Mouse (Mus musculus) stomach, embryonic 14.5 days (tissue): ENCODE data around the gene Cep290. TPM values are rescaled to one million over a fixed set of nuclear protein-coding genes. Genes with fewer than 3 reads are reported as not detected.

Experiments used
- ATAC-seq: fragments of 200-750 bp; cut with Nextera tagmentation; 2 replicates; pipeline ENCODE4 v1.8.0; 2017; ENCODE audit warnings: low read depth, moderate TSS enrichment; ENCODE audit not compliant: insufficient number of reproducible peaks, insufficient read depth, low FRiP score
- H3K27ac ChIP-seq: fragments of 300-500 bp; sonication (generic); 2 replicates; pipeline ENCODE4 v1.5.1; 2014; ENCODE audit warnings: mild to moderate bottlenecking, low read length, moderate library complexity, mixed read lengths
- H3K27me3 ChIP-seq: fragments of 300-500 bp; sonication (generic); 2 replicates; pipeline ENCODE4 v1.6.1; 2014; ENCODE audit warnings: low read length, control low read depth, mixed read lengths; ENCODE audit not compliant: control insufficient read depth, insufficient read depth
- H3K36me3 ChIP-seq: fragments of 300-500 bp; sonication (generic); 2 replicates; pipeline ENCODE4 v1.6.1; 2014; ENCODE audit warnings: mild to moderate bottlenecking, control low read depth, low read length, moderate library complexity, mixed read lengths; ENCODE audit not compliant: control insufficient read depth, insufficient read depth
- H3K4me1 ChIP-seq: fragments of 300-500 bp; sonication (generic); 2 replicates; pipeline ENCODE4 v1.6.1; 2014; ENCODE audit warnings: low read length, control low read depth, mixed read lengths; ENCODE audit not compliant: control insufficient read depth, insufficient read depth
- H3K4me2 ChIP-seq: fragments of 300-500 bp; sonication (generic); replicated peaks from 2 replicates; pipeline ENCODE4 v1.6.1; 2014; ENCODE audit warnings: low read depth, low read length, control low read depth
- H3K4me3 ChIP-seq: fragments of 300-500 bp; sonication (generic); 2 replicates; pipeline ENCODE4 v1.5.1; 2014; ENCODE audit warnings: low read depth, low read length, control low read depth
- H3K9ac ChIP-seq: fragments of 300-500 bp; sonication (generic); replicated peaks from 2 replicates; pipeline ENCODE4 v1.6.1; 2014; ENCODE audit warnings: low read depth, mild to moderate bottlenecking, control low read depth, low read length, moderate library complexity, mixed read lengths
- H3K9me3 ChIP-seq: fragments of 300-500 bp; sonication (generic); 2 replicates; pipeline ENCODE4 v1.6.1; 2016; ENCODE audit warnings: low read depth, low read length, control low read depth; ENCODE audit not compliant: control insufficient read depth
- WGBS: fragments of 180-500 bp; shearing (Covaris S2); extraction: QIAGEN DNeasy Blood & Tissue Kit; methylation state at CpG from one replicate; pipeline ENCODE4 v1.1.7; 2014; 5-methylcytosine and 5-hydroxymethylcytosine counted together
- polyA plus RNA-seq: library from polyadenylated mRNA; unstranded; fragments of >200 nt; fragmentation: Nextera tagmentation; extraction: Ambion mirVana; gene quantifications from 2 replicates; pipeline ENCODE4 v1.2.1, GENCODE M21; 2014

Gene Cep290
- polyA plus RNA-seq, 1 experiment from 2014 or later, result 5.4 TPM

GRCm38 (mm10) chr10:100604254-100604653, 116.9 kb downstream of the Cep290 start:
- Histone ChIP-seq H3K4me1 (no peaks in the 10 kb centered on the region), H3K9ac (no peak overlapping the region), H3K4me2 (no peak overlapping the region), H3K36me3 (no peaks in the 10 kb centered on the region), H3K27ac (no peak overlapping the region), H3K4me3 (no peak overlapping the region), H3K27me3 (no peaks in the 10 kb centered on the region), H3K9me3 (no peaks in the 10 kb centered on the region)
- 53% methylated on average over 2 of the region's 2 CpGs for WGBS
- no peak for ATAC-seq

DNA sequence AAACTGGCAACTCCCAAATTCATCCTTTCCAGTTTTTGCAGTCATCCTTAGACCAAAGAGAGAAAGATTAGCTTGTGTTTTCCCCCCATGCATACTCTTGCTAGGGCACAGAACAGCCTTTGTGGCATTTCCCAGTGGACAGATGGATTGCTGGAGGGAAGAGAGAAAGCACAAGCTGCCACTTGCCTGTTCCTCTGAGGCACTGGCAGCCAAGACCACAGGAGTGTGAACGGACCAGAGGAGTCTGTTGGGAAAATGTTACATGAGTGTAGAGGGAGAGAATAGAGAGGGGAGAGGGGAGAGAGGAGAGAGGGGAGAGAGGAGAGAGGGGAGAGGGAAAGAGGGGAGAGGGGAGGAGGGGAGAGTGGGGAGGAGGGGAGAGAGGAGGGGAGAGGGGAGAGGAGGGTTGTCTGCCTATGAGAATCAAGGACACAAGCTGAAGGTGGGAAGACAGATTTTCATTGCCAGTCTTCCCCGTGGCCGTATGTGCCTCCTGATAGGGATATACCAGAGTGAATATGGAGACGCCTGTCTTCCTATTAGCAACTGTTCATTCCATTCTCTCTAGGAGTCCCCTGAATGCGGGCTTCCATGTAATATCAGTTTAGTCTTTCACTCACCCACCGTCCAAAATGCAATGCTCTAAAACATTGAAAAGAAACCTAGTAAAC, 130.0 kb downstream of the Cep290 start:
- Histone ChIP-seq H3K4me1 (no peaks in the 10 kb centered on the region), H3K9me3 (no peaks in the 10 kb centered on the region), H3K36me3 (no peaks in the 10 kb centered on the region), H3K27ac (no peak overlapping the region), H3K9ac (no peak overlapping the region), H3K27me3 (no peaks in the 10 kb centered on the region), H3K4me2 (no peak overlapping the region), H3K4me3 (no peak overlapping the region)
- WGBS, result 80% methylated on average over 6 of the region's 6 CpGs
- ATAC-seq, result no peak

GRCm38 (mm10) chr10:100619474-100619873, 132.1 kb downstream of the Cep290 start:
- Histone ChIP-seq H3K4me2 (no peak overlapping the region), H3K9ac (no peak overlapping the region), H3K9me3 (no peaks in the 10 kb centered on the region), H3K4me1 (no peaks in the 10 kb centered on the region), H3K27ac (no peak overlapping the region), H3K36me3 (no peaks in the 10 kb centered on the region), H3K27me3 (no peaks in the 10 kb centered on the region), H3K4me3 (no peak overlapping the region)
- ATAC-seq, result no peak
- 65% methylated on average over 7 of the region's 7 CpGs for WGBS

GRCm38 (mm10) chr10:100620040-100620439, 132.7 kb downstream of the Cep290 start:
- no peak for ATAC-seq
- H3K27ac ChIP-seq, result no peak overlapping the region
- no peak overlapping the region for H3K4me2 ChIP-seq
- no peaks in the 10 kb centered on the region for H3K9me3 ChIP-seq
- no peak overlapping the region for H3K4me3 ChIP-seq
- no peak overlapping the region for H3K9ac ChIP-seq
- H3K27me3 ChIP-seq, result no peaks in the 10 kb centered on the region
- H3K4me1 ChIP-seq, result no peaks in the 10 kb centered on the region
- 93% methylated on average over 12 of the region's 12 CpGs for WGBS
- H3K36me3 ChIP-seq, result no peaks in the 10 kb centered on the region

DNA sequence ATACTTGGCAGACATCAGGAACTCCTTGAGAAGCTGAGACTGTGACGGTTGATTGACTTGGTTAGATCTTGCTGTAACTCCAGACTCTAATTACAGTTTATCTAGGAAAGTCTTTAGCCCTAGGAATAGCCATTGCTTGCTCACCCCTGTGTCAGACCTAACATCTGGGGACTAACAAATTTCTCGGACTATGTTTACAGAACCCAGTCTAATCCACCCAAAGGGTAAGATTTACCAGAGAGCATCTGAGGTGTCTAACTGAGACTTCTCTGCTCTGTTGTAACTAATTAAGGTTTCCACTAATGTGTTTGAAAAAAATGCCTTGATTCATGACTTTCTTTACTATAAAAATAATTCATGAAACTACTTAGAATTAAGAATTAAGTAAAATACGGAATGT, 135.1 kb downstream of the Cep290 start:
- Histone ChIP-seq H3K36me3 (no peaks in the 10 kb centered on the region), H3K4me1 (no peaks in the 10 kb centered on the region), H3K4me2 (no peak overlapping the region), H3K9me3 (no peaks in the 10 kb centered on the region), H3K27me3 (no peaks in the 10 kb centered on the region), H3K9ac (no peak overlapping the region), H3K4me3 (no peak overlapping the region), H3K27ac (no peak overlapping the region)
- no peak for ATAC-seq
- WGBS, result 44% methylated on average over 3 of the region's 3 CpGs

Other genes starting within 250 kb of the Cep290 start
- gene Gm4301, start 151.9 kb upstream of the Cep290 start, polyA plus RNA-seq, result not detected in 2 replicates
- not detected in 2 replicates for gene Gm4302, start 146.7 kb upstream of the Cep290 start, polyA plus RNA-seq
- gene Gm4303, start 141.6 kb upstream of the Cep290 start, polyA plus RNA-seq, result not detected in 2 replicates
- gene Gm4305, start 136.5 kb upstream of the Cep290 start, polyA plus RNA-seq, result not detected in 2 replicates
- gene Gm4307, start 126.2 kb upstream of the Cep290 start, polyA plus RNA-seq, result not detected in 2 replicates
- gene Gm4312, start 105.0 kb upstream of the Cep290 start, polyA plus RNA-seq, result not detected in 2 replicates
- 32.7 and 36.3 TPM in 2 replicates for gene Tmtc3, start 208 bp upstream of the Cep290 start, polyA plus RNA-seq
- gene 4930430F08Rik, start 102.9 kb downstream of the Cep290 start, polyA plus RNA-seq, result 8.8 and 9.5 TPM in 2 replicates
- gene 1700017N19Rik, start 102.9 kb downstream of the Cep290 start, polyA plus RNA-seq, result not detected in 2 replicates